Mouse (Mus musculus): ENCODE measurements around the gene Gm20388.

DNA sequence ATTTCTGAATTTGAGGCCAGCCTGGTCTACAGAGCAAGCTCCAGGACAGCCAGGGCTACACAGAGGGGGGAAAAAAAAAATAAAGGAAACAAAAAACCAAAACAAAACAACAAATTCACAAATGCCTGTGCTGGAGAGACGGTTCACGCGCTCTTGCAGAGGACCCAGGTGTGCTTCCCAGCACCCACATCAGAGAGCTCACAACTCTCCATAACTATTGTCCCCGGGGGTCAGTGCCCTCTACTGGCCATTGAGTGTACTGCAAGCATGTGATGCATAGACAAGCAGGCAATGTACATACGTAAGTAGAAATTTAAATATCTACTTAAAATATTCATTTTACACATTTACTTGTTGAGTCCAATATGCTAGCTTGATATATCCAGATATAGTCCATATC lies 683.9 kb downstream of the Gm20388 start:
- TF ChIP-seq CTCF (IDR thresholded peaks at IDR 0.05; ENCODE audit: borderline replicate concordance, extremely low read depth, insufficient read depth, insufficient read length) = peak; percentile 59
- no peak for TF ChIP-seq POLR2A (IDR thresholded peaks at IDR 0.05; ENCODE audit: borderline replicate concordance, extremely low read depth, insufficient read depth, insufficient read length, poor library complexity, severe bottlenecking)

All from brain, embryonic 14.5 days (tissue).